Mouse (Mus musculus) layer of hippocampus, adult 2 months (tissue): Measurements from ENCODE around the gene Dcaf15. TPM values are rescaled to one million over a fixed set of nuclear protein-coding genes. Genes with fewer than 3 reads are reported as not detected.

ENCODE experiments used
- DNase-seq, 2 experiments: peaks; one replicate each; pipeline ENCODE4 v3.0.0; 2022; ENCODE audit warnings: low spot score in 2 of 2
- H3K27ac ChIP-seq: fragments of 200-600 bp; 2 replicates; pipeline ENCODE4 v1.8.1; 2022
- H3K4me3 ChIP-seq: fragments of 200-600 bp; 2 replicates; pipeline ENCODE4 v1.8.1; 2022; ENCODE audit warnings: mild to moderate bottlenecking
- CTCF ChIP-seq: fragments of 200-600 bp; conservative IDR thresholded peaks from 2 replicates; pipeline ENCODE4 v1.8.1; 2022; ENCODE audit warnings: antibody characterized with exemption, mild to moderate bottlenecking, moderate library complexity
- total RNA-seq, 2 experiments: library from RNA; stranded (reverse); gene quantifications; 2 replicates each; pipeline ENCODE4 v1.2.3; 2021

The Dcaf15 gene
- total RNA-seq, 2 experiments from 2014 or later = 21.2 to 22.5 TPM

- Histone ChIP-seq H3K27ac (no peak overlapping the region), H3K4me3 (no peak overlapping the region)
- DNase-seq = no peak
- TF ChIP-seq CTCF = no peak
Measured at GRCm38 (mm10) chr8:84126742-84127141, 22.2 kb upstream of the Dcaf15 start.

- no peak for DNase-seq
- no peak within 1 kb of the TSS for H3K4me3 ChIP-seq
- no peak for TF ChIP-seq CTCF
- no peak within 1 kb of the TSS for H3K27ac ChIP-seq
Measured at GRCm38 (mm10) chr8:84125656-84126055, 21.1 kb upstream of the Dcaf15 start, which contains the start of gene Podnl1. TSS of gene Podnl1 (plus strand) at chr8:84125989.

GRCm38 (mm10) chr8:84122151-84122550 is 17.6 kb upstream of the Dcaf15 start:
- no peak for TF ChIP-seq CTCF
- H3K4me3 ChIP-seq = no peak overlapping the region
- no peak for DNase-seq
- H3K27ac ChIP-seq = no peak overlapping the region

- Histone ChIP-seq H3K4me3 (no peak overlapping the region), H3K27ac (no peak overlapping the region)
- TF ChIP-seq CTCF = no peak
- no peak for DNase-seq
Measured at GRCm38 (mm10) chr8:84115646-84116045, 11.1 kb upstream of the Dcaf15 start.

- no peak for DNase-seq
- Histone ChIP-seq H3K4me3 (no peak overlapping the region), H3K27ac (no peak overlapping the region)
- no peak for TF ChIP-seq CTCF
Measured at GRCm38 (mm10) chr8:84106216-84107040, 1.9 kb upstream of the Dcaf15 start.

- Histone ChIP-seq H3K27ac (peak overlapping the region; percentile 90), H3K4me3 (no peak overlapping the region)
- DNase-seq = no peak
- no peak for TF ChIP-seq CTCF
Measured at GRCm38 (mm10) chr8:84105676-84106075, 1.1 kb upstream of the Dcaf15 start.

GRCm38 (mm10) chr8:84104221-84104620 is 347 bp downstream of the Dcaf15 start:
- peak; percentile 56 for TF ChIP-seq CTCF
- Histone ChIP-seq H3K4me3 (peak overlapping the region; percentile 62), H3K27ac (peak overlapping the region; percentile 91)
- DNase-seq = peak in 1 of 2 experiments; percentile 44

GRCm38 (mm10) chr8:84103601-84104000 is 967 bp downstream of the Dcaf15 start:
- DNase-seq = no peak
- no peak for TF ChIP-seq CTCF
- H3K4me3 ChIP-seq = peak overlapping the region; percentile 62
- peak overlapping the region; percentile 91 for H3K27ac ChIP-seq

GRCm38 (mm10) chr8:84101476-84102270 is 2.9 kb downstream of the Dcaf15 start:
- no peak overlapping the region for H3K4me3 ChIP-seq
- H3K27ac ChIP-seq = no peak overlapping the region
- no peak for TF ChIP-seq CTCF
- no peak for DNase-seq

GRCm38 (mm10) chr8:84098376-84098775 is 6.2 kb downstream of the Dcaf15 start:
- no peak for DNase-seq
- no peak for TF ChIP-seq CTCF
- no peak overlapping the region for H3K27ac ChIP-seq
- H3K4me3 ChIP-seq = no peak overlapping the region

- H3K27ac ChIP-seq = no peak overlapping the region
- H3K4me3 ChIP-seq = no peak overlapping the region
- no peak for TF ChIP-seq CTCF
- DNase-seq = no peak
Measured at GRCm38 (mm10) chr8:84096061-84096460, 8.5 kb downstream of the Dcaf15 start.

- Histone ChIP-seq H3K4me3 (no peak overlapping the region), H3K27ac (no peak overlapping the region)
- no peak for TF ChIP-seq CTCF
- DNase-seq = no peak
Measured at GRCm38 (mm10) chr8:84090585-84090984, 14.0 kb downstream of the Dcaf15 start.

- no peak for TF ChIP-seq CTCF
Measured at GRCm38 (mm10) chr8:84089277-84089676, 15.3 kb downstream of the Dcaf15 start.

More at GRCm38 (mm10) chr8:84089277-84089676, 15.3 kb downstream of the Dcaf15 start:
- no peak for DNase-seq
- Histone ChIP-seq H3K27ac (no peak overlapping the region), H3K4me3 (no peak overlapping the region)
